Mouse (Mus musculus) MEL (cell line): ENCODE results near the gene Dzip1. TPM values are rescaled to one million over a fixed set of nuclear protein-coding genes. Genes with fewer than 3 reads are reported as not detected.
A peak's percentile ranks its signal among the peaks of the same experiment; 100 is the strongest.

Experiments
- DNase-seq: peaks from one replicate; pipeline ENCODE4 v3.0.0; 2011; ENCODE audit warnings: low read depth, low spot score
- H3K27ac ChIP-seq: 2 replicates; pipeline ENCODE4 v1.5.1; 2012; ENCODE audit warnings: low read depth, mild to moderate bottlenecking, control low read depth, low read length, moderate library complexity; ENCODE audit not compliant: control insufficient read depth
- H3K27me3 ChIP-seq, 2 experiments: fragments of 150-350 bp in 1 of 2; sonication (generic) in 1 of 2; 2 replicates each; pipeline ENCODE4 v1.6.1; 2012; ENCODE audit warnings: low read length in 2 of 2, mild to moderate bottlenecking in 2 of 2, improper control_type of control experiment in 1 of 2, moderate library complexity in 1 of 2; ENCODE audit not compliant: insufficient read depth in 2 of 2, control insufficient read depth in 1 of 2
- H3K36me3 ChIP-seq, 2 experiments: 2 replicates each; pipeline ENCODE4 v1.6.1; 2012 to 2014; ENCODE audit warnings: low read length in 2 of 2, improper control_type of control experiment in 1 of 2, inconsistent platforms in 1 of 2, mild to moderate bottlenecking in 1 of 2; ENCODE audit not compliant: insufficient read depth in 2 of 2, control insufficient read depth in 1 of 2
- H3K4me1 ChIP-seq, 2 experiments: fragments of 150-350 bp in 1 of 2; sonication (generic) in 1 of 2; 2 replicates each; pipeline ENCODE4 v1.6.1; 2012; ENCODE audit warnings: low read length in 2 of 2, improper control_type of control experiment in 1 of 2, mild to moderate bottlenecking in 1 of 2; ENCODE audit not compliant: insufficient read depth in 2 of 2, control insufficient read depth in 1 of 2
- H3K4me3 ChIP-seq, 2 experiments: fragments of 150-350 bp in 1 of 2; sonication (generic) in 1 of 2; 2 replicates each; pipeline ENCODE4 v1.5.1; 2012; ENCODE audit warnings: low read depth in 2 of 2, low read length in 2 of 2, mild to moderate bottlenecking in 2 of 2, moderate library complexity in 2 of 2, control low read depth in 1 of 2, improper control_type of control experiment in 1 of 2; ENCODE audit not compliant: control insufficient read depth in 1 of 2, insufficient read depth in 1 of 2
- H3K79me2 ChIP-seq: 2 replicates; pipeline ENCODE4 v1.6.1; 2012; ENCODE audit warnings: mild to moderate bottlenecking, low read length, moderate library complexity; ENCODE audit not compliant: control insufficient read depth, poor library complexity, insufficient read depth
- H3K9ac ChIP-seq: 2 replicates; pipeline ENCODE4 v1.6.1; 2012; ENCODE audit warnings: low read depth, mild to moderate bottlenecking, control low read depth, low read length, moderate library complexity; ENCODE audit not compliant: control insufficient read depth, poor library complexity, severe bottlenecking
- H3K9me3 ChIP-seq: fragments of 150-350 bp; sonication (generic); replicated peaks from 2 replicates; pipeline ENCODE4 v1.6.1; 2012; ENCODE audit warnings: mild to moderate bottlenecking, low read length, improper control_type of control experiment, moderate library complexity; ENCODE audit not compliant: insufficient read depth
- CTCF ChIP-seq, 3 experiments: IDR thresholded peaks in 2 of 3; conservative IDR thresholded peaks in 1 of 3; 2 replicates each; pipeline ENCODE4 v1.5.1; 2011 to 2012; ENCODE audit warnings: low read length in 3 of 3, low read depth in 2 of 3, mild to moderate bottlenecking in 2 of 3, improper control_type of control experiment in 1 of 3, inconsistent platforms in 1 of 3, mixed read lengths in 1 of 3, moderate library complexity in 1 of 3; ENCODE audit not compliant: control insufficient read depth in 1 of 3, insufficient read depth in 1 of 3, poor library complexity in 1 of 3, severe bottlenecking in 1 of 3
- E2F4 ChIP-seq: IDR thresholded peaks from 2 replicates; pipeline ENCODE4 v1.6.1; 2011; ENCODE audit warnings: low read depth, low read length, improper control_type of control experiment, borderline replicate concordance
- ELF1 ChIP-seq: IDR thresholded peaks from 2 replicates; pipeline ENCODE4 v1.6.1; 2014; ENCODE audit warnings: low read depth, mild to moderate bottlenecking, inconsistent platforms, low read length, improper control_type of control experiment, moderate library complexity
- EP300 ChIP-seq, 2 experiments: IDR thresholded peaks; 2 replicates each; pipeline ENCODE4 v1.6.1; 2011; ENCODE audit warnings: improper control_type of control experiment in 2 of 2, low read length in 2 of 2, low read depth in 1 of 2, mild to moderate bottlenecking in 1 of 2
- ETS1 ChIP-seq: IDR thresholded peaks from 2 replicates; pipeline ENCODE4 v1.6.1; 2012; ENCODE audit warnings: low read depth, mild to moderate bottlenecking, inconsistent platforms, low read length, improper control_type of control experiment, moderate library complexity
- GABPA ChIP-seq: IDR thresholded peaks from 2 replicates; pipeline ENCODE4 v1.6.1; 2012; ENCODE audit warnings: low read depth, mild to moderate bottlenecking, inconsistent platforms, low read length, improper control_type of control experiment, moderate library complexity
- GATA1 ChIP-seq: IDR thresholded peaks from 2 replicates; pipeline ENCODE4 v1.6.1; 2011; ENCODE audit warnings: low read depth, low read length, improper control_type of control experiment
- HCFC1 ChIP-seq: IDR thresholded peaks from 2 replicates; pipeline ENCODE4 v1.6.1; 2012; ENCODE audit warnings: low read depth, mild to moderate bottlenecking, inconsistent platforms, low read length, improper control_type of control experiment, moderate library complexity
- MAFK ChIP-seq: IDR thresholded peaks from 2 replicates; pipeline ENCODE4 v1.6.1; 2011; ENCODE audit warnings: low read depth, mild to moderate bottlenecking, low read length, improper control_type of control experiment, borderline replicate concordance
- MAX ChIP-seq: IDR thresholded peaks from 2 replicates; pipeline ENCODE4 v1.6.1; 2011; ENCODE audit warnings: low read length, improper control_type of control experiment
- MYC ChIP-seq: IDR thresholded peaks from 2 replicates; pipeline ENCODE4 v1.6.1; 2011; ENCODE audit warnings: low read depth, mild to moderate bottlenecking, low read length, improper control_type of control experiment, moderate library complexity
- NELFE ChIP-seq: IDR thresholded peaks from 2 replicates; pipeline ENCODE4 v1.6.1; 2011; ENCODE audit warnings: low read depth, low read length, improper control_type of control experiment
- NRF1 ChIP-seq: IDR thresholded peaks from 2 replicates; pipeline ENCODE4 v1.6.1; 2014; ENCODE audit warnings: low read depth, mild to moderate bottlenecking, inconsistent platforms, low read length, improper control_type of control experiment, moderate library complexity; ENCODE audit not compliant: poor library complexity, insufficient read depth, severe bottlenecking
- POLR2AphosphoS2 ChIP-seq: IDR thresholded peaks from 2 replicates; pipeline ENCODE4 v1.6.1; 2011; ENCODE audit warnings: low read length, improper control_type of control experiment
- POLR2AphosphoS5 ChIP-seq: IDR thresholded peaks from 2 replicates; pipeline ENCODE4 v1.6.1; 2012; ENCODE audit warnings: low read depth, borderline replicate concordance, mild to moderate bottlenecking, inconsistent platforms, low read length, moderate library complexity, mixed read lengths
- RAD21 ChIP-seq: IDR thresholded peaks from 2 replicates; pipeline ENCODE4 v1.6.1; 2011; ENCODE audit warnings: mild to moderate bottlenecking, low read depth, low read length, improper control_type of control experiment
- SIN3A ChIP-seq: IDR thresholded peaks from 2 replicates; pipeline ENCODE4 v1.6.1; 2012; ENCODE audit warnings: low read length, improper control_type of control experiment, inconsistent platforms
- TCF12 ChIP-seq: IDR thresholded peaks from 2 replicates; pipeline ENCODE4 v1.6.1; 2014; ENCODE audit warnings: low read depth, mild to moderate bottlenecking, inconsistent platforms, low read length, improper control_type of control experiment, moderate library complexity
- UBTF ChIP-seq: IDR thresholded peaks from 2 replicates; pipeline ENCODE4 v1.6.1; 2012; ENCODE audit warnings: low read depth, mild to moderate bottlenecking, inconsistent platforms, low read length, improper control_type of control experiment, moderate library complexity, borderline replicate concordance; ENCODE audit not compliant: insufficient read depth
- polyA plus RNA-seq, 2 experiments: library from polyadenylated mRNA; stranded (reverse) in 1 of 2; unstranded in 1 of 2; fragments of >175 nt in 1 of 2; fragments of >200 nt in 1 of 2; gene quantifications; 2 replicates each; pipeline versions ENCODE4 v1.2.1 to v1.2.4; 2012; ENCODE audit warnings: low replicate concordance in 2 of 2, low read depth in 1 of 2; ENCODE audit not compliant: insufficient read length in 2 of 2, insufficient read depth in 1 of 2, missing spikeins in 1 of 2
- total RNA-seq: library from RNA; depleted of rRNA; stranded (reverse); fragments of 300-350 nt; gene quantifications from 2 replicates; pipeline ENCODE4 v1.2.3, GENCODE M21; 2012

Dzip1 gene
- total and polyA plus RNA-seq, 3 experiments = 0.35 to 1.8 TPM; not detected in 1

GRCm38 (mm10) chr14:118913651-118914050, 11.6 kb downstream of the Dzip1 start:
- peak; percentile 50 for DNase-seq
- TF ChIP-seq GATA1 (peak; percentile 37; the same call in 1 of the 2 replicates), EP300 (IDR thresholded peaks at IDR 0.05; ENCODE audit: low read depth in 1 of 2, low read length in 2 of 2) (0 out of 4 replicates have a peak, but pooled peaks of 1 of the 2 experiments have one; percentile 40), TCF12 (0 out of 2 replicates have a peak, but pooled peaks have one; percentile 9), ETS1 (peak; percentile 52; the same call in 1 of the 2 replicates), MAX (peak; percentile 66), GABPA (no peak), POLR2AphosphoS2 (no peak), MYC (peak; percentile 49; the same call in 1 of the 2 replicates)
- H3K9ac ChIP-seq = no peak overlapping the region

GRCm38 (mm10) chr14:118911521-118911920, 13.7 kb downstream of the Dzip1 start:
- Histone ChIP-seq H3K9me3 (no peaks in the 10 kb centered on the region), H3K27ac (no peak overlapping the region), H3K79me2 (no peaks in the 10 kb centered on the region), H3K4me1 (peaks cover 0 to 7% of the 10 kb centered on the region in 2 experiments; a peak in 2 of 4 replicates), H3K9ac (no peak overlapping the region), H3K36me3 (peaks cover 0 to 9% of the 10 kb centered on the region in 2 experiments; a peak in 2 of 4 replicates), H3K27me3 (no peaks in the 10 kb centered on the region), H3K4me3 (no peak overlapping the region)
- no peak for DNase-seq
- TF ChIP-seq E2F4 (no peak), GABPA (no peak), GATA1 (no peak), UBTF (no peak), NELFE (no peak), POLR2AphosphoS5 (no peak), MAFK (no peak), HCFC1 (no peak), EP300 (IDR thresholded peaks at IDR 0.05; ENCODE audit: low read depth in 1 of 2, low read length in 2 of 2) (no peak), RAD21 (no peak), NRF1 (no peak), SIN3A (no peak), CTCF (IDR thresholded peaks at IDR 0.05 in 2 of 3, conservative IDR thresholded peaks at IDR 0.05 in 1 of 3; ENCODE audit: control insufficient read depth in 1 of 3, insufficient read depth in 1 of 3, low read depth in 2 of 3, low read length in 3 of 3, poor library complexity in 1 of 3, severe bottlenecking in 1 of 3) (no peak), ELF1 (no peak), MYC (no peak), POLR2AphosphoS2 (no peak)

More at GRCm38 (mm10) chr14:118913651-118914050, 11.6 kb downstream of the Dzip1 start:
- Histone ChIP-seq H3K4me3 (no peak overlapping the region), H3K79me2 (no peaks in the 10 kb centered on the region), H3K27ac (no peak overlapping the region), H3K27me3 (no peaks in the 10 kb centered on the region), H3K36me3 (peaks cover 0 to 9% of the 10 kb centered on the region in 2 experiments; a peak in 2 of 4 replicates), H3K9me3 (no peaks in the 10 kb centered on the region), H3K4me1 (peaks cover 0 to 7% of the 10 kb centered on the region in 2 experiments; a peak in 2 of 4 replicates)
